Mouse (Mus musculus) c-Kit-positive CD71-negative TER-119-negative erythroid progenitor cells, embryonic 14.5 days (primary cell): ENCODE results near the gene Cep295.
A peak's percentile ranks its signal among the peaks of the same experiment; 100 is the strongest.
"Not testable (repeated sequence)": the region's sequence is repeated elsewhere in the genome, so short reads cannot be mapped to it uniquely, and the experiment has no call there.

Experiments used
- DNase-seq: peaks from one replicate; pipeline ENCODE4 v3.0.0-alpha.2; 2013; ENCODE audit warnings: low read depth

Cep295 gene

GRCm38 (mm10) chr9:15357484-15358275 lies at the start of gene Cep295:
Gene Cep295 (minus strand): TSS chr9:15357788.
- DNase-seq, result peak; percentile 85

GRCm38 (mm10) chr9:15397591-15397990 lies 40.0 kb upstream of the Cep295 start:
- no peak for DNase-seq

DNA sequence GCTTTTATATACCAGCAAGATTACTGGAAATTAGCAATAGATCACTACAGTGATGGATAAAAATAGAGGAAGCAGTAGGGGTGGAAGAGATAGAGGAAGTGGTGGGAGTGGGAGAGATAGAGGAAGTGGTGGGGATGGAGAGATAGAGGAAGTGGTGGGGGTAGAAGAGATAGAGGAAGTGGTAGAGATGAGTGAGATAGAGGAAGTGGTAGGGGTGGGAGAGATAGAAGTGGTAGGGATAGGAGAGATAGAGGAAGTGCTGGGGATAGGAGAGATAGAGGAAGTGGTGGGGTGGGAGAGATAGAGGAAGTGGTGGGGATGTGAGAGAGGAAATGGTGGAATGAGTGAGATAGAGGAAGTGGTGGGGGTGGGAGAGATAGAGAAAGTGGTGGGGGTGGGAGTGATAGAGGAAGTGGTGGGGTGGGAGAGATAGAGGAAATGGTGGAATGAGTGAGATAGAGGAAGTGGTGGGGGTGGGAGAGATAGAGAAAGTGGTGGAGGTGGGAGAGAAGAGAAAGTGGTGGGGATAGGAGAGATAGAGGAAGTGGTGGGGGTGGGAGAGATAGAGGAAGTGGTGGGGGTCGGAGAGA lies 37.9 kb upstream of the Cep295 start:
- peak; percentile 5 for DNase-seq

- no peak for DNase-seq
Observed at GRCm38 (mm10) chr9:15387075-15387643, 29.6 kb upstream of the Cep295 start.

DNA sequence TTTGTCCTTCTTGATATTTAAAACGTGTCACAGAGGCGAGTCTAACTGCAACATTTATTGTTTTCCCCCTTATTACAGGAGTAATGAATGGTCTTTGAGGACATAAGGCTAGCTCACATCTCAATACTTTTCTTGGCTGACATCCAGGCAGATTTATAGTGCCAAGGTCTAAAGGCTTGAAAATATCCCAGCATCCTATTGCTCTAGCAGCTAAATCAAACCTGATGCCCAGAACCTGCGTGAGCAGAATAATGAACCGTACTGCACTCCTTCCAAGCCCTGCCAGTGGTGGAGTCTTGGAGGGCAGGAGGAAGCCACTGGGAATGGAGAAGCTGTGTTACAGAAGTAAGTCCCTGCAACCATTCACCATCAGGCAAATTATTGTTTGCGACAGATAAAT lies 26.7 kb upstream of the Cep295 start:
- no peak for DNase-seq

DNA sequence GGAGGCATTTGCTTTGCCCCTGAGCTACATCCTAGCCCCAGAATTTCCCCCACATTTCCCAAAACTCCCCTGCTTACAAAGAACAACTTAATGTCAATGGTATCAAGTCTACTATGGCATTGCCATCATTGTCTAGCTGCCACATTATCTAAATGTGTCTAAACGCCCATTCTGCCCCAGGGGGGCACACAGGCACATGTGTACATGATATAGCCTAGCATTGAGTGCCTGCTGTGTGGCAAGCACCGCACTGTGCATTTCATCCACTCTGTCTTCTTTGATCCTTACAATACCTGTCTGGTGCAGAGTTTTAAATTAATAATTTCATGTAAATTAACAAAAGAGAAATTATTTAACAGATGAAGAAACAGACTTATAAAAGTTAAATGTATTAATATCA lies 8.7 kb upstream of the Cep295 start:
- no peak for DNase-seq

- DNase-seq, result peak; percentile 16
Observed at GRCm38 (mm10) chr9:15365856-15366255, 8.3 kb upstream of the Cep295 start.

- DNase-seq, result no peak
Observed at GRCm38 (mm10) chr9:15364843-15365242, 7.3 kb upstream of the Cep295 start.

GRCm38 (mm10) chr9:15356916-15357483 lies 588 bp downstream of the Cep295 start:
- DNase-seq, result peak; percentile 12

- no peak for DNase-seq
Observed at GRCm38 (mm10) chr9:15349925-15350324, 7.7 kb downstream of the Cep295 start.

DNA sequence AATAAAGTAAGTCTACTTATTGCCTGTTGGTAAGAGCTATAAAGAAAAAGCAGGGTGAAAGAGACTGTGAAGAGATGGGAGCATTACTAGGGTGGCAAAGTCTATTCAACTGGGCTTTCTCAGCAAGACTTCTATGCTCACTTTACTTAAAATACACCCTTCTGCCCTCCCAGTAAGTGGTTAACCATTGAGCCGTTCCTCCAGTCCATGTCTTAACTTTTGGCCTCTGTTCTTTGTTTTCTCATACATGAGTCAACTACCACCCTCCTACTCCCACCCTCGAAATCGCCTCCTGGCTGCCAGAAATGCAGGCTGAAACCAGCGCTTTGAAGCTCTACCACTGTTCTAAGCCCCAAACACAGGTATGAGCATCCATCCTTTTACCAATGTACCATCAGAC lies 19.8 kb downstream of the Cep295 start:
- DNase-seq, result no peak

GRCm38 (mm10) chr9:15318170-15318742 lies 39.3 kb downstream of the Cep295 start:
- no peak for DNase-seq

GRCm38 (mm10) chr9:15317223-15318169 lies 40.1 kb downstream of the Cep295 start:
- DNase-seq, result no peak

GRCm38 (mm10) chr9:15316296-15316695 lies 41.3 kb downstream of the Cep295 start:
- DNase-seq, result not testable (repeated sequence)

DNA sequence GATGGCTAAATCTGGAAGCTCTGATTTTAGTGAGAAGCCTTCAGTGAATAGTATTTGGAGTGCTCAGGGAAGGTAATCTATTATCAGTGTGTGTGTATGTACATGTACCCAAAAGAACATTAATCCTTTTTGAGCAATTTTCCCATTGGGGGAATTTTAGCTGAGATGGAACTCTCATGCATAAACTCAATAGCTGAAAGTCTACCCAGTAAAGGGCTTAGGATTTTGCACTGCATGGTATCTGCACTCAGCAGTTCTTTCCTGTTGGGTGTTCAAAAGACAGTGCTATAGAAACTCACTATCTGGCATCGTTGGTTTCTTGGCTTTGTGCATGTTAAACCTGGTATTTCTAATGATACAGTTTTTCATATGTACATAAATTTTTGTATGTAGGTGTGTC lies 43.0 kb downstream of the Cep295 start:
- no peak for DNase-seq

DNA sequence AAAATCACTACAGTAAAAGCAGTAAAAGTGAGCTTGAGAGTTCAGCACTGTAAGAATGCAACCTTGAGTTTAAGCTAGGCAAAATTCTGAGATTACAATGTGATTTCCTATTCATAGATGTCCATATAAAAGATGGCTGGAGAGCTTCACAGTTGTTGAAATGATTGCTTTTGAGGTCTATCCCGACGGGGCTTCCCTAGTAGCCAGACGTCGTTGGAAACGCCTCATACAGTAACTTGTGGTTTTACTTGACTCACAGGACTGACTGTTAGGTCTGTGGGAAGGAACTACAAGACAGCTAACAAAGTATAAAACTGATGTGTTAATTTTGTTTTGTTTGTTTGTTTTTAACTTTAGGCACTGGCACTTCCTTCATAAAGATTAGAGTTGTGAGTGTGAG lies 44.0 kb downstream of the Cep295 start:
- no peak for DNase-seq

- DNase-seq, result no peak
Observed at GRCm38 (mm10) chr9:15312054-15312735, 45.4 kb downstream of the Cep295 start.

DNA sequence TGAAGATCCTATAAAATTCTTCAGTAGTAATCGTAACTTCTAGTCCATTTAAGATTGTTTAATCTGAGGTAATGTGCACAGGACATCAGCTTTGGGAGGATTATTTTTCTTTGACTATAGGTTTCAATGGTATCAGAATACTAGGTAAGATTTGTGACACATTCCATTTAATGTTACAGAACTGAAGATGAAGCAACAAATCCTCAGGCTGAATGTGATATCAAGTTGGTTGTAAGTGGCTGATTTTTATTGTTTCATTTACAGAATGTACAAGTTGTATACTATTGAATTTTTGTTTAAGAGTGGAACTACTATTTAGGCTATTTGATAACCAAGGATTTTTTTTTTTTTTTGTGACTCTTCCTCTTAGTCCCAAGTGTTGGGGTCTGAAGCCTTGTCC lies 47.4 kb downstream of the Cep295 start:
- no peak for DNase-seq

- no peak for DNase-seq
Observed at GRCm38 (mm10) chr9:15309425-15309824, 48.2 kb downstream of the Cep295 start.

DNA sequence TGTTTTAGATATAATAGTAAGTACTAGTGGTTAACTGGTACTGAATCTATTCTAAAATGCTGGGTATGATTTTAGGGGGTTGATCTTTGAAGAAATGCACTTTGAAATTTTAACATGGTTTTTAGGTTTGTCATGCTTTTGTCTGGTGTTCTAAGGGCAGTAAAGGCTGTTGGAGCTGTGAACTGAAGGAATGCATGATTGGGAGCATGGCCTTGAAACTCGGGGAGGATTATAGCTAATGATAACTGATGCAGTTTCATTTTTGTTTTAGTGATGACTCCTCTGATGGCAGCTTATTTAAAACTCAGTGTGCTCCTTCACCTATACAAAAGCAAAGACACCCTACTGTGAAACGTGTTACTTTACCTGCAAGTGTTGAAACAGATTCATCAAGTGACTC lies 49.3 kb downstream of the Cep295 start:
- DNase-seq, result no peak

DNA sequence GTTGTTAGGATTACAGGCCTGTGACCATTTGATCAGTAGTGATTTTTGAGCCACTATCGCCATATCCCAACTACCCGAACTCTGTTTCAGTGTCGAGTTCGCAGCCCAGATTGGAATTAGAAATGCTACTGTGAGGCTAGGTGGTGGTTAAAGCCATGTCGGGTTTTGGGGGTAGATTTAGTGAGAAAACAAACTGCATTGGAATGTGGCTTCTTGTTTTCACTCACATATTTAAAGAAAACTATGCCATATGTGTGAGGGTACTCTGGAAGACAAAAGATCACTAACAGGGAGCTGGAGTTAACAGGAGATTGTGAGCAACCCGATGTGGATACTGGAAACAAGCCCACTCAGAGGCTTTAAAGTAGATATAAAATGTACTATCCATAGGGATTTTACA lies 50.3 kb downstream of the Cep295 start:
- no peak for DNase-seq
